Mouse (Mus musculus): Measurements from ENCODE around the gene Lce1d. TPM values are rescaled to one million over a fixed set of nuclear protein-coding genes. Genes with fewer than 3 reads are reported as not detected.
"Not testable (repeated sequence)": the region's sequence is repeated elsewhere in the genome, so short reads cannot be mapped to it uniquely, and the experiment has no call there.

The Lce1d gene
- polyA plus RNA-seq (2014; fragmentation: Nextera tagmentation; extraction: Ambion mirVana), result not detected in 2 replicates

DNA sequence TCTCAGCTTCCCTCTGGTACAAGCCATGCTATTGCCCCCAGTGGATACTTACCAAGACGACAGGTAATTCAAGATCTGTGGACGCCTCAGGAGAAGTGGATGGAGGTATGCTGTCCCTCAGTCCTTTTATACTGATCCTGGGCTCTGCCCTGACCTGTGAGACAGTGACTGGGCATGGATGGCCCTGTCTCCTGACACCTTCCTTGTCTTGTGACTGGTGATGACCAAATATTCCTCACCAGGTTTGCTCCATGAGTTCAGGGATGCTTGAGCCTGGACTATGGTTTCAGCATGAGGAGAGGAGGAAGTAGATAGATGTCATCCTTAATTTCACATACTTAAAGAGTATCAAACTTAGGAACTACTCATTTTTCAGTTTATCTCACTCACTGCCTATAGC lies at the start of gene Lce1d:
Gene Lce1d, minus strand, starts transcription at position 101 of the 400 bp plus-strand sequence.
- ATAC-seq (replicated peaks; ENCODE audit: low FRiP score), result no peak
- H3K4me3 ChIP-seq (ENCODE audit: low read depth, low read length), result no peak within 1 kb of the TSS
- H3K36me3 ChIP-seq (ENCODE audit: control insufficient read depth, insufficient read depth, low read length), result no peaks in the 10 kb centered on the region
- H3K27ac ChIP-seq (ENCODE audit: low read depth, low read length), result no peak within 1 kb of the TSS
- DNase-seq (ENCODE audit: low spot score), result no peak
- no peaks in the 10 kb centered on the region for H3K9me3 ChIP-seq (ENCODE audit: control insufficient read depth, low read length)
- 68% methylated on average over 2 of the region's 2 CpGs for WGBS
- H3K4me2 ChIP-seq (ENCODE audit: low read depth, low read length, severe bottlenecking), result no peak within 1 kb of the TSS
- H3K4me1 ChIP-seq (replicated peaks; ENCODE audit: control insufficient read depth, insufficient read depth, low read length), result no peaks in the 10 kb centered on the region
- H3K27me3 ChIP-seq (ENCODE audit: control insufficient read depth, insufficient read depth, low read length), result no peaks in the 10 kb centered on the region
- no peak within 1 kb of the TSS for H3K9ac ChIP-seq (ENCODE audit: low read length)

DNA sequence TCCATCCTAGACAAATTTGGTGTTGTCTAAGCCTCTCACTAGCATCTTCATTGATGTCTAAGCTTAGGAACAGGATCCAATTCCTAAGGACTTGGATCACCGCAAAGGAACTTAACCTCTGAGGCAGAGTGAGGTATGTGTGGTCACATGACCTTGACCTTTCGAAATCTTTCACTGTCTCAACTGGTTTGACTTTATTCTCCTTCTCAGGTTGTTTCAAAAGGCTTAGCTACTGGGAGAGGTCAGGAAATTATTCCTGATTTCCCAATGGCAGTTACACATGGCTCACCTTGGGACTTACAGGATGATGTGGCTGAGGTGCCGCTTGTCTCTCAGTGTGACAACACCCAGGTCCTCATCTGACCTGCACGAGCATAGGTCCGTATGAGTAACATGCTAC lies 35.6 kb upstream of the Lce1d start:
- Histone ChIP-seq H3K4me3 (ENCODE audit: low read depth, low read length) (no peak overlapping the region), H3K4me1 (replicated peaks; ENCODE audit: control insufficient read depth, insufficient read depth, low read length) (no peaks in the 10 kb centered on the region), H3K36me3 (ENCODE audit: control insufficient read depth, insufficient read depth, low read length) (no peaks in the 10 kb centered on the region), H3K27ac (ENCODE audit: low read depth, low read length) (no peak overlapping the region), H3K9ac (ENCODE audit: low read length) (no peak overlapping the region), H3K9me3 (ENCODE audit: control insufficient read depth, low read length) (no peaks in the 10 kb centered on the region), H3K4me2 (ENCODE audit: low read depth, low read length, severe bottlenecking) (no peak overlapping the region), H3K27me3 (ENCODE audit: control insufficient read depth, insufficient read depth, low read length) (no peaks in the 10 kb centered on the region)
- 91% methylated on average over 5 of the region's 5 CpGs for WGBS
- DNase-seq (ENCODE audit: low spot score) (no peak), ATAC-seq (replicated peaks; ENCODE audit: low FRiP score) (no peak)

DNA sequence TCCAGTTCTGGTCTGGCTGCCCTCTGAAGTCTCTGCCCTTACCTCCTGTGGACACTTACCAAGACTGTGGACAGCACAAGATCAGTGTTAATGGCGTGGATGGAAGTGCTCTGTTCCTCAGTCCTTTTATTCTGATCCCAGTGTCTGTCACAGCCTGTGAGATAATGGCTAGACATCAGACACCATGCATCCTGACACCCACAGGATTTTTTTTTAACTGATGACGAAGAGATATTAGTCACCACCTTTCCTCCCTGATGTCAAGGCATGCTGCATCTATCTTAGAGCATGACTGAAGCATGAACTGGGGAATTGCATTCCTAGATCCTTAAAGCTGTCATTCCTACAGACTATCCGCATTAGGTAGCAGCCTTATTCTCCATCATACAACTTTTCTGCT lies 33.2 kb upstream of the Lce1d start, which contains the start of gene Lce1f:
Gene Lce1f, minus strand, starts transcription at position 101 of the 400 bp plus-strand sequence.
- no peaks in the 10 kb centered on the region for H3K9me3 ChIP-seq (ENCODE audit: control insufficient read depth, low read length)
- H3K9ac ChIP-seq (ENCODE audit: low read length), result no peak within 1 kb of the TSS
- WGBS, result 87% methylated on average over 3 of the region's 3 CpGs
- H3K4me1 ChIP-seq (replicated peaks; ENCODE audit: control insufficient read depth, insufficient read depth, low read length), result no peaks in the 10 kb centered on the region
- DNase-seq (ENCODE audit: low spot score), result no peak
- H3K27ac ChIP-seq (ENCODE audit: low read depth, low read length), result no peak within 1 kb of the TSS
- no peak within 1 kb of the TSS for H3K4me3 ChIP-seq (ENCODE audit: low read depth, low read length)
- H3K4me2 ChIP-seq (ENCODE audit: low read depth, low read length, severe bottlenecking), result no peak within 1 kb of the TSS
- H3K36me3 ChIP-seq (ENCODE audit: control insufficient read depth, insufficient read depth, low read length), result no peaks in the 10 kb centered on the region
- H3K27me3 ChIP-seq (ENCODE audit: control insufficient read depth, insufficient read depth, low read length), result no peaks in the 10 kb centered on the region
- ATAC-seq (replicated peaks; ENCODE audit: low FRiP score), result no peak

DNA sequence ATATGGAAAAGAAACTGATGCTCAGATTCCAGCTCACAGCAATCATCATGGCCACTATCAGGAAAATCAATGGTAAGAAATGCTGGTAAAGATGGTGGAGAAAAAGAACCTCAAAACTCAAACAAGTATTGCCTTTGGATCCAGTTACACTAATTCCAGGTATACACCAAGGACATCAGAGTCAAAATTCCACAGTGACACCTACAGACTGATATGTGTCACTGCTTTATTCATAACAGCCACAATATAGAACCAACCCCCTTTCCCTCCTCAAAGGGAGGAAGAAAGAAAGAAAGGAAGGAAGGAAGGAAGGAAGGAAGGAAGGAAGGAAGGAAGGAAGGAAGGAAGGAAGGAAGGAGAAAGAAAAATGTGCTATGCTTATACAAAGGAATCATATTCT lies 28.1 kb upstream of the Lce1d start:
- DNase-seq (ENCODE audit: low spot score), result no peak
- no peak overlapping the region for H3K4me3 ChIP-seq (ENCODE audit: low read depth, low read length)
- no peak overlapping the region for H3K4me2 ChIP-seq (ENCODE audit: low read depth, low read length, severe bottlenecking)
- H3K9ac ChIP-seq (ENCODE audit: low read length), result no peak overlapping the region
- no peaks in the 10 kb centered on the region for H3K4me1 ChIP-seq (replicated peaks; ENCODE audit: control insufficient read depth, insufficient read depth, low read length)
- no peaks in the 10 kb centered on the region for H3K9me3 ChIP-seq (ENCODE audit: control insufficient read depth, low read length)
- no peaks in the 10 kb centered on the region for H3K27me3 ChIP-seq (ENCODE audit: control insufficient read depth, insufficient read depth, low read length)
- no peak overlapping the region for H3K27ac ChIP-seq (ENCODE audit: low read depth, low read length)
- ATAC-seq (replicated peaks; ENCODE audit: low FRiP score), result no peak
- H3K36me3 ChIP-seq (ENCODE audit: control insufficient read depth, insufficient read depth, low read length), result no peaks in the 10 kb centered on the region

DNA sequence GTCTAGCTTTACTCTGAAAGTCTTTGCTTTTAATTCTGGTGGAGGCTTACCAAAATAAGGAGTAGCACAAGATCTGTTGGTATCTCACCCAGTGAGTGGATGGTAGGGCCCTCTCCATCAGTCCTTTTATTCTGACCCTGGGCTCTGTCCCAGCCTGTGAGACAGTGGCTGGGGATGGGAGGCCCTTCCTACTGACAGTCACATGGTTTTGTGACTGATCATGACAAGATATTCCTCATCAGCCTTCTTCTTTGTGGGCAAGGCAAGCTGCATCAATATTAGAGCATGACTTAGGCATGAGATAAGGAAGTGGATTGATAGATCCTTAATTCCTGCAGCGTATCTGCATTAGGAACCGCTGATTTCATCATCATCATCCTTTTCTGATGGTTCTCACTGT lies 22.0 kb upstream of the Lce1d start, which contains the start of gene Lce1e:
Gene Lce1e, minus strand, starts transcription at position 101 of the 400 bp plus-strand sequence.
- 93% methylated on average over 2 of the region's 2 CpGs for WGBS
- Histone ChIP-seq H3K9me3 (ENCODE audit: control insufficient read depth, low read length) (no peaks in the 10 kb centered on the region), H3K27me3 (ENCODE audit: control insufficient read depth, insufficient read depth, low read length) (no peaks in the 10 kb centered on the region), H3K36me3 (ENCODE audit: control insufficient read depth, insufficient read depth, low read length) (no peaks in the 10 kb centered on the region), H3K9ac (ENCODE audit: low read length) (no peak within 1 kb of the TSS), H3K4me1 (replicated peaks; ENCODE audit: control insufficient read depth, insufficient read depth, low read length) (no peaks in the 10 kb centered on the region), H3K4me3 (ENCODE audit: low read depth, low read length) (no peak within 1 kb of the TSS), H3K4me2 (ENCODE audit: low read depth, low read length, severe bottlenecking) (no peak within 1 kb of the TSS), H3K27ac (ENCODE audit: low read depth, low read length) (no peak within 1 kb of the TSS)
- DNase-seq (ENCODE audit: low spot score) (no peak), ATAC-seq (replicated peaks; ENCODE audit: low FRiP score) (no peak)

DNA sequence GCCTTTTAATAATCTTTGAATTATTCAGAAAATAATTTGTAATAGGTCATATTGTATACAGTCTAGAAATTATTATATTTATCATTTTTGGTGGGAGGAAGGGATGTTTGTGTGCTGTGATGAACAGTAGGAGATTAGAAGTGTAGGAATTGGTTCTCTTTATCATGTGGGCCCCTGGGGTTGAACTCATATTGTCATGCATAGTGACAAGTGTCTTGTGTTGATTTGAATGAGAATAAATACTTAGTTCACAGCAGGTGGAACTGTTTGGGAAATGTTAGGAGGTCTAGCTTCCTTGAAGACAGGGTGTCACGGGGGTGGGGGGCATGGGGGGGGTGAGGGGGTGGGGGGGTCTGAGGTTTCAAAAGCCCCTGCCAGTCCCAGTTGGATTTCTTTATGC lies 7.6 kb upstream of the Lce1d start:
- H3K4me3 ChIP-seq (ENCODE audit: low read depth, low read length), result no peak overlapping the region
- no peak overlapping the region for H3K27ac ChIP-seq (ENCODE audit: low read depth, low read length)
- no peak overlapping the region for H3K9ac ChIP-seq (ENCODE audit: low read length)
- no peaks in the 10 kb centered on the region for H3K36me3 ChIP-seq (ENCODE audit: control insufficient read depth, insufficient read depth, low read length)
- DNase-seq (ENCODE audit: low spot score) (no peak), ATAC-seq (replicated peaks; ENCODE audit: low FRiP score) (no peak)
- H3K4me2 ChIP-seq (ENCODE audit: low read depth, low read length, severe bottlenecking), result no peak overlapping the region
- no peaks in the 10 kb centered on the region for H3K4me1 ChIP-seq (replicated peaks; ENCODE audit: control insufficient read depth, insufficient read depth, low read length)
- 0% methylated on average over 1 of the region's 1 CpGs for WGBS
- no peaks in the 10 kb centered on the region for H3K9me3 ChIP-seq (ENCODE audit: control insufficient read depth, low read length)
- H3K27me3 ChIP-seq (ENCODE audit: control insufficient read depth, insufficient read depth, low read length), result no peaks in the 10 kb centered on the region

DNA sequence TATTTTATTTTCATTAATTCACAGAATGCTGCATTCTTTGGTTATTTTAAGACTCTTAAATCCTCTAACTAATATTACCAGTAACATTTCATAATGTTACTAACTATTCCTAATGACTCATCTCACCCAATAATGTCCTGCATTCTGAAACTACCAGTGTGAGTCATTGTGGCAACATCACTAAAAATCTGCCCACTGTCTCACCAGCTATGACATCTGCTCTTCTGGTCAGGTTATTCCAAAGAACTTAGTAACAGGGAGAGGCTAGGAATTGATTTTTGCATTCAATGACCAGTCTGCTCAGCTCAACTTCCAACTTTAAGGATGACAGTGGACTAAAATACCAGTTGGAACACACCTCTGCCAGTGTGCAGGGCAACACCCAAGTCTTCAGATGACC lies 4.7 kb upstream of the Lce1d start:
- ATAC-seq (replicated peaks; ENCODE audit: low FRiP score), result no peak
- Histone ChIP-seq H3K4me1 (replicated peaks; ENCODE audit: control insufficient read depth, insufficient read depth, low read length) (no peaks in the 10 kb centered on the region), H3K27me3 (ENCODE audit: control insufficient read depth, insufficient read depth, low read length) (no peaks in the 10 kb centered on the region), H3K4me3 (ENCODE audit: low read depth, low read length) (no peak overlapping the region), H3K4me2 (ENCODE audit: low read depth, low read length, severe bottlenecking) (no peak overlapping the region), H3K9ac (ENCODE audit: low read length) (no peak overlapping the region), H3K36me3 (ENCODE audit: control insufficient read depth, insufficient read depth, low read length) (no peaks in the 10 kb centered on the region), H3K27ac (ENCODE audit: low read depth, low read length) (no peak overlapping the region), H3K9me3 (ENCODE audit: control insufficient read depth, low read length) (no peaks in the 10 kb centered on the region)
- no peak for DNase-seq (ENCODE audit: low spot score)

DNA sequence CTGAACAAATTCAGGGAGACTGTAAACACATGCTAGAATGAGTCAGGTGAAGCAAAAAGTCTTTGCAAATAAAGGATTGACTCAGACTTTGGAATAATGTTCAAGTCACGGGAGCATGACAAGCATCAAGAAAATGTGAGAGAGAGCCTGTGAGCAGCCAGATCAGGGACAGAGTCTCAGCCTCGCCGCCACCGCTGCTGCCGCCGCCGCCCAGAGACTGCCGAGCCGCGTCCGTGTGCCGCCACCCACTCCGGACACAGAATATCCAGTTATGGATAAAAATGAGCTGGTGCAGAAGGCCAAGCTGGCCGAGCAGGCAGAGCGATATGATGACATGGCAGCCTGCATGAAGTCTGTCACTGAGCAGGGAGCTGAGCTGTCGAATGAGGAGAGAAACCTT lies 2.1 kb upstream of the Lce1d start:
- not testable (repeated sequence) for H3K4me1 ChIP-seq (replicated peaks; ENCODE audit: control insufficient read depth, insufficient read depth, low read length); H3K9ac ChIP-seq (ENCODE audit: low read length); DNase-seq (ENCODE audit: low spot score); H3K36me3 ChIP-seq (ENCODE audit: control insufficient read depth, insufficient read depth, low read length); H3K9me3 ChIP-seq (ENCODE audit: control insufficient read depth, low read length); H3K27me3 ChIP-seq (ENCODE audit: control insufficient read depth, insufficient read depth, low read length); H3K27ac ChIP-seq (ENCODE audit: low read depth, low read length); H3K4me3 ChIP-seq (ENCODE audit: low read depth, low read length); H3K4me2 ChIP-seq (ENCODE audit: low read depth, low read length, severe bottlenecking); ATAC-seq (replicated peaks; ENCODE audit: low FRiP score)
- 82% methylated on average over 16 of the region's 16 CpGs for WGBS

DNA sequence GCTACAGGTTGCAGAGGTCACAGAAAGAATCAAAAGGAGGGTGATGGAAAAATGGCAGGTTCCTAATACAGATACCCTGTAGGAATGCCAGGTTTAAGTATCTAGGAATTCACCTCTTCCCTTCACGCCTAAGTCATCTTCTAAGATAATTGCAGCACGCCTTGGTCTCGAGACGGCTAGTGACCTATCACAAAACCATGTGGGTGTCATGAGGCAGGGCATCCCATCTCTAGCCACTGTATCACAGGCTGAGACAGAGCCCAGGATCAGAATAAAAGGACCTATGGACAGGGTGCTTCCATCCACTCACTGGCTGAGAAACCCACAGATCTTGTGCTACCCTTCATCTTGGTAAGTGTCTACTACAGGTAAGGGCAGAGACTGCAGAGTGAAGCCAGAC lies 8.1 kb downstream of the Lce1d start, which contains the start of gene Lce1c:
Gene Lce1c, plus strand, starts transcription at position 301 of the 400 bp plus-strand sequence.
- Histone ChIP-seq H3K4me1 (replicated peaks; ENCODE audit: control insufficient read depth, insufficient read depth, low read length) (no peaks in the 10 kb centered on the region), H3K4me2 (ENCODE audit: low read depth, low read length, severe bottlenecking) (no peak within 1 kb of the TSS), H3K4me3 (ENCODE audit: low read depth, low read length) (no peak within 1 kb of the TSS), H3K27ac (ENCODE audit: low read depth, low read length) (no peak within 1 kb of the TSS), H3K36me3 (ENCODE audit: control insufficient read depth, insufficient read depth, low read length) (no peaks in the 10 kb centered on the region), H3K9ac (ENCODE audit: low read length) (no peak within 1 kb of the TSS), H3K27me3 (ENCODE audit: control insufficient read depth, insufficient read depth, low read length) (no peaks in the 10 kb centered on the region), H3K9me3 (ENCODE audit: control insufficient read depth, low read length) (no peaks in the 10 kb centered on the region)
- ATAC-seq (replicated peaks; ENCODE audit: low FRiP score) (no peak), DNase-seq (ENCODE audit: low spot score) (no peak)
- 88% methylated on average over 4 of the region's 4 CpGs for WGBS
